Mouse (Mus musculus) NIH3T3 (cell line): Measurements from ENCODE around the gene Ltb4r1.

Experiments used
- DNase-seq: peaks from one replicate; pipeline ENCODE4 v3.0.0-alpha.2; 2012; ENCODE audit warnings: low read depth

Ltb4r1 gene

DNA sequence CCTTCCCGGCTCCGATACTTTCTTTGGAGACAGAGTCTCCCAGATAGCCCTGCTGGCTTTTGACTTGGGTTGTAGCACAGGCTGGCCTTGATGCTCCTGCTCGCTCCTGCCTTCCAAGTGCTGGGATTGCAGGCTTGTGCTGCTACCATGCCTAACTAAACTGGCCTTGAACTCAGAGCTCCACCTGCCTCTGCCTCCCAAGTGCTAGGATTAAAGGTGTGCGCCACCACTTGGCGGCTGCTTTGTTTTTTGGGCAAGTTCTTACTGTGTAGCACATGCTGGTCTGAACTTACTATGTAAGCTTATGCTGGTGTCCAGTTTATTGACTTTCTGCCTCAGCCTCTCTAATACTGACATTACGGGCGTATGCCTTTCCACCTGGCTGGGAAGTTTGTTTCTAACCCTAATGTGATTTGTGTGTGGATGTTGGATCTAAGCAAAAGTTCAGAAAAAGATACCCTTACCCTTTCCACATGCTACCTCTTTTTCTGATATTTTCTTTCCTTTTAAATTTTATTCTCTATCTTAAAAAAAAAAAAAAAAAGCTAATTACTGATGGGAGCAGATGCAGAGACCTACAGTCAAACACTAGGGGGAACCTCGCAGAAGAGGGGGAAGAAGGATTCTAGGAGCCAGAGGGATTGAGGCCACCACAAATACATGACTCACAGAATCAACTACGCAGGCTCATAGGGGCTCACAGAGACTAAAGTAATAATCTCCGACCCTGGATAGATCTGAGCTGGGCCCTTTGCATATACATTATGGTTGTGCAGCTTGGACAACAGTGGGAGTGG, 18.5 kb upstream of the Ltb4r1 start:
- DNase-seq = peak; percentile 40

DNA sequence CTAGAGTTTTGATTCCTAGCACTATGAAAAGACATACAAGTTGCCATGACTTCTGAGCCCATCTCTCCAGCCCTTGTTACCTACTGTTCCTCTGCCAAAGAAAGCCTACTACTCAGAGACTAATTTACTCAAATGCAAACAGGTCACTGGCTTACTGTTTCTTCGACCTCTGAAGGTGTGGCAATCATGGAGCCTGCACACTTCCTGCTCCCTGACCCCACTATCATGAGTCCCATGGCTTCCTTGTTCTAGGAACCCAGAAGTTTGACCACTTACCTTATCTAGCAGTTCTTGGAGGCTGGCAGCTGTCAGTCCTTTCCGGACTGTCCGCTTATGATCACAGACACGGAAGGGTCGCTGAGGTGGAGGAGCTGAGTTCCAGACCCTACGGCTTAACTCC, 8.2 kb upstream of the Ltb4r1 start:
- DNase-seq = no peak

DNA sequence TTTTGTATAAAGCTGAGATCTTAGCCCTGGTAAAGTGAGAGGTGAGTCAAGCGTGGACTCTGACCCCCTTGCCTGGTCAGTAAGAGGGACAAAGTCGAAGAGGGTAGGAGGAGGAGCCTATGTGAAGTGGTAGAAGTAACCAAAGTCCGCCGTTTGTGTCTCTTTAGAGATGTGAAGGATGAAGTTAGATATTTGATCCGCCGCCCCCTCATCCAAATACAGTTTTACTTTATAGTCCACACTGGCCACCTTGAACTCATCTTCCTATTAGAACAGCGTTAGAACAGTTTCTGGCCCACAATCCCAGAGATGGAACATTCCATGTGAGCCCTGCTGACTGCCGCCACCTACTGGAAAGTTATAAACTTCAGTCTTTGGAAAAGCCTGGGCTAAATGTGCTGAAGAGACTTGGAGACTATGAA, 7.4 kb upstream of the Ltb4r1 start, which contains the start of gene Cideb:
Gene Cideb (minus strand): TSS at position 96 of the 422 bp plus-strand sequence.
- peak; percentile 83 for DNase-seq

DNA sequence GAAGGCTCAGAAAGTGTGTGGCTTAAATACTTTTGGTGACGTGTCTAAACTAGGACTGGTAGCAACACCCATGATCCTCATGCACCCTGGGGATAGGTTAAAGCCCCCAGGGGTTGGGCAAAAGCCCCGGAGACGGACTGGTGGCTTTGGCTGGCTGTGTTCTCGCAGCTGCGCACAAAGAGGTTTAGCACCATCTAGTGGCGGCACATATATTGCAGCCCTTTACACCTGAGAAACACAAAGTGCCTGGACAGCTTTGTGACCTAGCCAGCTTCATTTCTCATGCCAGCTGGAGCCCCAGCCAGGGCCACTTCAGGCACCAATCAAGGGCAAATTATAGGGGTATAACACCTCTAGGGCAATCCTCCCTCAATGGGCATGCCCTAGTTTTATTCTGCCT, 5.6 kb upstream of the Ltb4r1 start:
- peak; percentile 85 for DNase-seq

DNA sequence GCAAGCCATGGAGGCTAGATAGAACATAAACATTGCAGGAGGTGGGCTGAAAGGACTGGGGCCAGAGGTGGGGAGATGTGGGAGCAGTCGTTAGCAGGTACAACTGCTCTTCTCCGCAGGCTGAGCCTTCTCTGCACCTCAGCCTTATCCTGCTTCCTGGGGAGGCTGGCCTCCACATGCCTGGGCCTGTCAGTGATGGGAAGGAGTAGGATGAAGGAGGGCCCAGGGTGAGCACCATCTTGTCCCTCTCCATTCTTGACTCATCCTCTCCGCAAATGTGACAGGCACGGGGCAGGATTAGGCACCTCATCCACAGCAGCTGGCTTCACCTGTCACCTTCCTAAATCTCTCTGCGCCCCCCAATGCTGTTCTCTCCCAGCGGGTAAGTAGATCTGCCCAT, 4.6 kb upstream of the Ltb4r1 start, which contains the start of gene Ltb4r2:
Gene Ltb4r2 (plus strand): TSS at position 266 of the 400 bp plus-strand sequence.
- DNase-seq = no peak

DNA sequence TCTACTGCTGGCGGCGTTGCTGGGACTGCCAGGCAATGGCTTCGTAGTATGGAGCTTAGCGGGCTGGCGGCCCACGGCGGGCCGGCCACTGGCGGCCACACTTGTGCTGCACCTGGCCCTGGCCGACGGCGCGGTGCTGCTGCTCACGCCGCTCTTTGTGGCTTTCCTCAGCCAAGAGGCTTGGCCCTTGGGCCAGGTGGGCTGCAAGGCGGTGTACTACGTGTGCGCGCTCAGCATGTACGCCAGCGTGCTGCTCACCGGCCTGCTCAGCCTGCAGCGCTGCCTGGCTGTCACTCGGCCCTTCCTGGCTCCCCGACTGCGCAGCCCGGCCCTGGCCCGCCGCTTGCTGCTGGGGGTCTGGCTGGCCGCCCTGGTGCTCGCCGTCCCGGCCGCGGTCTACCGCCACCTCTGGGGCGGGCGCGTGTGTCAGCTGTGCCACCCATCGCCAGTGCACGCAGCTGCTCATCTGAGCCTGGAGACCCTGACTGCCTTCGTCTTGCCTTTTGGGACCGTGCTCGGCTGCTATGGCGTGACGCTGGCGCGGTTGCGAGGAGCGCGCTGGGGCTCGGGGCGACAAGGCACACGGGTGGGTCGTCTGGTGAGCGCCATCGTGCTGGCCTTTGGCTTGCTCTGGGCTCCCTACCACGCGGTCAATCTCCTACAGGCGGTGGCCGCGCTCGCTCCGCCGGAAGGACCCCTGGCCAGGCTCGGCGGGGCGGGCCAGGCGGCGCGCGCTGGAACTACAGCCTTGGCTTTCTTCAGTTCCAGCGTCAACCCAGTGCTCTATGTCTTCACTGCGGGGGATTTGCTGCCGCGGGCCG, 3.6 kb upstream of the Ltb4r1 start:
- DNase-seq = no peak

DNA sequence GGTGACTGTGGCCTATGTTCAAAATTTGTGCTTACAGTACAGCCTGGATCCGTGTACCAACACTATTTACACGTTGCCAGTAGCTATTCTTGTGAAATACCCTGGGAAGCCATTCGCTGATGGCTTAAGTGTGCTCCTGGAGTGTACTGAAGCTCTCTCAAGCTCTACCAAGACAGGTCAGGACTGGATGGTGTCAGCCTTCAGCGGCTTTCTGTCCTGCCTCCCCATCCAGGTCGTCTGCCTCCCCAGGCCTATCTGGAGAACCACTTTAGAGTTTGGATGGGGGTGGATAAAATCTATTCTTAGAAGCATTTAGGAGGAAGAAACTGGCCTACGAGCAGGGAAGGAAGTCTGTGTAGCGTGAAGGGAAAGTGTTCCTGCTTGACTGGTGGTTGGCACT, 2.6 kb upstream of the Ltb4r1 start:
- DNase-seq = no peak

DNA sequence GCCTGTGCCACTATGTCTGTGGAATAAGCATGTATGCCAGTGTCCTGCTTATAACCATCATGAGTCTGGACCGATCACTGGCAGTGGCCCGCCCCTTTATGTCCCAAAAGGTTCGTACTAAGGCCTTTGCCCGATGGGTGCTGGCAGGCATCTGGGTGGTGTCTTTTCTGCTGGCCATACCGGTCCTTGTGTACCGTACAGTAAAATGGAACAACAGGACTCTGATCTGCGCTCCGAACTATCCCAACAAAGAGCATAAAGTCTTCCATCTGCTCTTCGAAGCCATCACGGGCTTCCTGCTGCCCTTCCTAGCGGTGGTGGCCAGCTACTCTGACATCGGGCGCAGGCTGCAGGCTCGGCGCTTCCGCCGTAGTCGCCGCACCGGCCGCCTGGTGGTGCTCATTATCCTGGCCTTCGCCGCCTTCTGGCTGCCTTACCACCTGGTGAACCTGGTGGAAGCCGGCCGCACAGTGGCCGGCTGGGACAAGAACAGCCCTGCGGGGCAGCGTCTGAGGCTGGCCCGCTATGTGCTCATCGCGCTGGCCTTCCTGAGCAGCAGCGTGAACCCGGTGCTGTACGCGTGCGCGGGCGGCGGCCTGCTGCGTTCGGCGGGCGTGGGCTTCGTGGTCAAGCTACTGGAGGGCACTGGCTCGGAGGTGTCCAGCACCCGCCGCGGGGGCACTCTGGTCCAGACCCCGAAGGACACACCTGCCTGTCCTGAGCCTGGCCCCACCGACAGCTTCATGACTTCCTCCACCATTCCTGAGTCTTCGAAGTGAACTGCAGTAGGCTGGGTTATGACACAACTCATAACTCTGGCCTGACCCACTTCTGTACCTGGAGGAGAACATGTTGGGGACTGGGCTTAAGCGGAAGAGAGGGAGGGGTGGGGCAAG, 2.0 kb downstream of the Ltb4r1 start:
- DNase-seq = no peak

DNA sequence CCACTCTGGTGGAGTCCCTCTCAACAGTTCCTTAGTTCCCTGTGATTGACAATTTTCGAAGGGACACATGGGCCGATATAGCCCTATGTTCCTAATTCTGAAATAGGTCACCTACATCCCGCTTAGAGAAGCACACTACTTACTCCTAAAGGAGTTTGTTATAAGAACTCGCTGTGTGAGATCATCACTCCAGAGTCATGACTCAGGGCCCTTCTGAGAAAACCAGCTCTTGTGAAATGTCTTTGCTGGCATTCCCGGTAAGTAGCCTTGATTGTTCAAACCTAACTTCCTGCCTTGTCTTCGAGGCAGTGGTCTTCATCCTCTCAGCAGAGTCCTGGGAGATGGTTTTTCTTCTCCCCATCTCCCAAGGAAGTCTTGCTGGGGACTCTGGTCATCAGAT, 2.8 kb downstream of the Ltb4r1 start:
- peak; percentile 83 for DNase-seq

DNA sequence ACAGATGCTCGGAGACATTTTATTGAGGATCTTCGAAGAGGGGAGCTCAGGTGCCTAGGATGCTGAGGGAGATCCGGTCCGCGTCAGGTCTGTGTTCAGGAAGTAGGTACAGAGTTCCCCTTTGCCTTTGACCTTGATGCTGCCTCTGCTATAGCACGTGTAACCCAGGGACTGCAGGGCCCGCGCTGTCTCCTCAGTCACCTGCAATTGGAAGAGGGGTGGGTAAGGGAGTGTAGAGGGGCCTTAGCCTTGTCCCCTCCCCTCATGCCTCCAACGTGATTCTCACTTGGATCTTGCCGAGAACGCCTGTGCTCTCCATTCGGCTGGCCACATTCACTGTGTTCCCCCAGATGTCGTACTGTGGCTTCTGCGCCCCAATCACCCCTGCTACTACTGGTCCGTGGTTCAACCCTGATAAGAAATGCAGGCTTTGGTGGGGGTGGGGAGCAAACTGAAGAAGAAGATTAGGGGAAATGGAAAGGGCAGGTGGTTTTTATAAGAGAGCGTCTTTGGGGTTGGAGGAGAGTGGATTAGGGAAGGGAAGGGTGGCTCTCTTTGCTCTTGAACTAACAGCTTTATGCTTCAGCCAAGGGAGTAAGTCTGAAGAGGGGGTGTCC, 3.4 kb downstream of the Ltb4r1 start:
- DNase-seq = no peak

DNA sequence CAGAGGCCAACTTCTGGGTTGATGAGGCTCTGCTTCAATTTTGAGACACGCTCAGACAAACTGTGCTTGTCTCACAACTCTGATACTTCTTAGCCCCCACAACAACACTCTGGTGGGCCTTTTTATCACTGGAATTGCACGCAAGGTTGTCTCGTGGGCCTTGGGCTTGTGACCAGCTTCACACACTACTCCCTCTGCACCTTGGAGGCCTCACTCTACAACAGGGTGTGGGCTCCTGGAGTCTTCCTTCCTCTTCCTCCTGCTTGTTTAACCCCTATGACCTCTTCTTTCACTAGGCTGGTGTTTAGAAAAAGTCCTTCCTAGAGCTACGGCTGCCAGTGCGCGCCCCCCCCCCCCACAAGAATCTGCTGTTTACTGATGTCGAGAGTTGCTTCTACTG, 10.9 kb downstream of the Ltb4r1 start:
- no peak for DNase-seq

DNA sequence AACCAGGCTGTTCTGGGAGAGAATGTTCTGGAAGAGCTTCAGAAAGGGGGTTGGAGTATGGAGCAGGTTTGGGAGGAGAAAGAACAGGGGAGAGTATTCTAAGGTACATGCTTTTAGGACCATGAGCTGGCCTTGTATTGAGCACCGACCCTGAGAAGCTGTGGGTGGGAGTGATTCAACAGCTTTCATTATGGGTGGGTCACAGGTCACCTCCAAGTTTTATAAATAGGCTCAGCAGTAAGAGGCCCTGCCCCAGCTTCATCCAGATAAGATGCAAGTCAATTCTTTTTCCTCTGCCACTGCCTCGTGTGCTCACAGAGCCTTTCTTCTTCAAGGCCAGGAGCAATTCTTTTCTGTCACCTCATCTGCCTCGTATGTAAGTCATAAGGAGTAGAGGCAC, 11.4 kb downstream of the Ltb4r1 start:
- peak; percentile 25 for DNase-seq

DNA sequence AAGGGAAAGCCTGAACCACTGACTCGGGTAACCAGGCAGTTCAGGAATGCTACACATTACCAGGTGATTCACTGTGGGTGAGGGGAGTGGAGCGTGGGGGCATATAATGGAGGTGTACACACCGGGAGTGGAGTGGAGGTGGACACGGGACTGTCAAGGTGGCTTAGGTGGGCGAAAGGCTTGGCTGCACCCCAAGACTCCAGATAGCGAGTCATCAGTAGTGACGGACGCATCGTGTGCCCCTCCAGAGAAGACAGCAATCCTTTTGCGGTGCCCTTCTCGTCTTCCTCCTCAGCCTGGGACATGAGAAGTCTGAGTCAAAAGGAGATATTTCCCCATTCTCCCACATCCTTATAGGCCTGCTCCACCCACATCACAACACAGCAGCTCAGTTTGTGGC, 12.0 kb downstream of the Ltb4r1 start:
- no peak for DNase-seq

DNA sequence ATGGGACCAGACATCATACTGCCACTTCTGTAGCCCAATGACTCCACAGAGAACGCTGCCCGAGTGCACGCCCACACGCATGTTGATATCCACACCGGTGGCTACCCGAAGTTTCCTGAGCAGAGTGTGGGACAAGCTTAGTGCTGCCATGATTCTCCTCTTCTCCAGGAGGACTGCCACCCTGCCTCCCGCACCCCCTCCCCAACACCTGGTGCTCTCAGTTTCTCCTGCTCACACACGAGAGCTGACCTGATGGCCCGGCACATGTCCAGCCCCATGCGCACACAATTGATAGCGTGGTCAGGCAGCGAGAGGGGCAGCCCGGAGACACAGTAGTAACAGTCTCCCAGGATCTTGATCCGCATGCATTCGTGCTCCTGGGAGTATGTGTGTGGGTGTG, 12.9 kb downstream of the Ltb4r1 start:
- DNase-seq = no peak

DNA sequence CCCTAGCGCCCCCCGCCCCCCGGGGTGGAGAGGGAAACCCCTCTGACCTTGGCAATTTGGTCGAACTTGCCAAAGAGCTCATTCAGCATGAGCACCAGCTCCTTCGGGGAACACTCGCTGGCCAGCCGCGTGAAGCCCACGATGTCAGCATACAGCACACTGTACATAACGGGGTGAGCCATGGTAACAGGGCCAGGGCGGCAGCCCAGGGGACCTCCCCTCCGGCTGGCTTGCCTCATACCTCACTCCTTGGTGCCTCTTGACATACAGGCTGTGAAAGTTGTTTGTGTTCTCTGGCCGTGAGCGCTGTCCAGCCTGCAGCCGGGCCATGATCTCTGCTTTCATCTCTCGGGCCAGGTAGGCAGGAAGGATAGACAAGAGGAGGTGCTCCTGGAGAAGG, 13.9 kb downstream of the Ltb4r1 start:
- no peak for DNase-seq

DNA sequence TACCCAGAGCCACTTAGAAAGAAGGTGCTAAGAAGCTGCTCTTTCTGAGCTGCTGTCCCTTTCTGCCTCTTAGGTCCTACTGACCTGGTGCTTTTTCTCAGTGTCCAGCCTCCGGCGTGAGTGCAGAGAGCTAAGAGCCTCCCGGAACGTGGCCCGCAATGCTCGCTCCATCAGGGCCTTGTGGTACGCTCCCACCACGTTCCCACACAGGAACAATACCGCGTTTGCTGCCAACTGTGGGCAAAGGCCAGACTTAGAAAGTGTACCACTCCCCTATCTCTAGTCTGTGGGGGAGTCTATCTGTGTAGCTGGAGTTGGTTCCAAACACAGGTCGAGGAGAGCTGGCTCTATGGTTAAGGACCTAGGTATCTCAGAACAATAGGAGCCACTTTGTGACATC, 15.0 kb downstream of the Ltb4r1 start:
- no peak for DNase-seq

DNA sequence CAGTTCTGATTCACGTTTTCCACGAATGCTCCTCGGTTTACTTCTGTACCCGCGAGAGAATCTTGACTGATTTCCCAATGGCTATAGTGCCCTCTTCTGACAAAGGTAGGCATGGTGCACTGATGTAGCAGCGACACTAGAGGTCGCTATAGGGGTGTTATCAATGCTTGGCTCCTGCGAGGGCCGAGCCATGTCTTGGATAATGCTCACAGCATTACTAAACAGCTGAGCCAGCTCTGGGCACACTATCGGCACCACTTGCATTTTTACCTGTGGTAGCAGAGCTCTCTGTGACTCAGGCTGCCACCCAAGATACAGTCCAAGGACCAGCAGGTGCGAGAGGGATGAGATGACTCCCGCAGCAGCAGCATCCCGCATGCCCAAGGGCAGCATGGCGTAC, 15.5 kb downstream of the Ltb4r1 start:
- DNase-seq = peak; percentile 90

DNA sequence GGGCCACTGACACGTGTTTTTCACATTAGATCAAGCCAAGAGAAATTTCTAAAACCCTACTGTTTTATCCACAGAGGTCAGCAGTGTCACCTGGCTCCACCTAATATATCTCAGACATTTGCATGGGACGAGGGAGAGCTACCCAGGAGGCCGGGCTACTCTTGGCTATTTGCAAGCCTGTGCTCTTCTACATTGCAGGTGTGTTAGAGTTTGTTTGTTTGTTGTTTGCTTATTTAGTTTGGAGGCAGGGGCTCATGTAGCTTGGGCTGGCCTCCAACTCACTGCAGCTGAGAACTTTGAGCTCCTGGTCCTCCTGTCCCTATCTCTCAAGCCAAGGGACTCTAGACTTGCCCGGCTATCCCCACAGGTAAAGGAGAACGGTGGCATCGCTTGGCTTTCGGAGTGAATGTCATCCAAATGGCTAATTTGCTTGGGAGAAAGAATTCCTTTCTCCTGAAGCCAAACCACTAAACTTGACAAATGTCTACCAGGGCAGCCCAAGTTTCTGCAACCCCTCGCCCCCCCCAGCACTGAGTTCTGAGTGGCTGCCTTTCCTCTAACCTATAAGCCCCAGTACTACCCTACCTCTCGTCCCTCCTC, 16.7 kb downstream of the Ltb4r1 start:
- DNase-seq = no peak

DNA sequence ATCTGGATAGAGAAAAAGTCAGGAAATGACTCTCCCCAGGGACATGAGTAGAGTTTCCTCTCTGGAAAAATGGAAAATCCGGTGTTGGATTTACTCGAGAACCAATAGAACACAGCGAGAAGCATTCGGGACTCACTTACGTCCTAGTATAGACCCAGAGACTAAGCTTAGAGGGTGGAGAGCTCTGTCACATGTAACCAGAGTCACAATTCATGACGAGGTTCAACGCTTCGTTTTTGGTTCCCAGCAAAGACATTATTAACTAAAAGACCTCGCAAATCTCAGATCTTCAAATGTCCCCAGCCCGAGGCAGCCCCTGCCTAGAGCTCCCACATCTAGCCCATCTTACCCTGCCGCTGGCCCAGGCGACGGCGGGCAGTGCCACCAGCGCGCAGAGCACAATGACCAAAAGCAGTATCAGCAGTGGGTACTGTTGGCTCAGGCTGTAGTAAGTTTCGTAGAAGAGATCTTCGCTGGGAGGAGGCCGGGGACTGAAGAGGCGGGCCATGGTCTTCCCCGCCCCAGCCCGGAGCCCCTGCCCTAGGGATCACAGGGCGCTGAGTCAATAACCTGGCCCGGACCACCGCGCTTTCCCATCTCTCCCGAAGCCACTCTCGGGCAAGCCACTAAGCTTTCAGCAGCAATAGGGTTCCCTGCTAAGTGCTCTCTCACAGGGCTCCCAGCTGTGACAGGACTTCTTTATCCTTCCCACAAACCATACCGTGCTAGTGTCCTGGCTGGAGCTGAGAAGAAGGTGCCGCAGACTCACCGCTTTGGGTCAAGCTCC, 17.6 kb downstream of the Ltb4r1 start:
- peak; percentile 54 for DNase-seq

DNA sequence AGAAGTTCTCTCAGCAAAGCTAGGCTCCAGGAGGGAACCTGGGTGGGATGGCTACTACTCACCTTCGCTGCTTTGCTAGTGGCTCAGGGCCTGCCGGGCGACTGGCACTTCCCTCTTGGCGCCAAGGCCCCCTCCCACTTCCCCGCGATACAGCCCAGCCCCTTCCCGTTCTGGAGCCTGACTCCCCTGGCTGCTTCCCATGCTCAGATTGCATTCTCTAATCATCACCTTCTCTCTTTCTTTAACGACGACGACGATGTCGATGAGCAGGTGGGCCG, 18.1 kb downstream of the Ltb4r1 start, which contains the start of gene Adcy4:
Gene Adcy4 (minus strand): TSS at position 138 of the 278 bp plus-strand sequence.
- no peak for DNase-seq

DNA sequence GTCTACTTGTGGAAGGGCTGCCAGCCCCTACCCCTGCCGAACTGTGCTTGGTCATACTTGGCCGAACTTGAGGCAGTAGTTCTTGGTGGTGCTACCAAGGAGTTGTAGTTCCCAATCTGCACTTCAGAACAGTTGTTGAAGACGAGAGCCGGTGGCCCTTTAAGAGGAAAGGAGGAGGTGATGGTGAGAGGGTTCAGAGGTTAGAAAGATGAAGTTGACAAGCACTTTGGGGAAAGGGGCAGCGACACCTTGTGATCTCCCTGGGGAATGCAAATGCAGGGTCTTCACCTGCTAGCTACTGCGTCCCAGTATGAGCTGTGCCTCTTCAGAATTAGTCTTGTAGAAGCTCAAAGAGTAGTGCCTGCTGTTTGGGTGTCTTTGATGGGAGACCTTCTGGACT, 19.4 kb downstream of the Ltb4r1 start:
- DNase-seq = no peak
